Mouse (Mus musculus) CH12F3 (cell line): Measurements from ENCODE around the gene Usp5.

Experiments used
- in situ Hi-C: fragments of 300-500 bp; cut with MboI; formaldehyde crosslinking; loops from 2 replicates; pipeline ENCODE4 v1.14.3; 2020; ENCODE audit warnings: low sequenced_read_pairs

Gene Usp5

GRCm38 (mm10) chr6:124789519-124789918 lies 39.8 kb downstream of the Usp5 start:
- in situ Hi-C loops, result no loop called here

- in situ Hi-C loops, result no loop called here
Measured at GRCm38 (mm10) chr6:124787722-124788121, 41.6 kb downstream of the Usp5 start.

GRCm38 (mm10) chr6:124786756-124787420 lies 42.4 kb downstream of the Usp5 start:
- in situ Hi-C loops, result no loop called here

- in situ Hi-C loops, result no loop called here
Measured at GRCm38 (mm10) chr6:124782436-124782835, 46.8 kb downstream of the Usp5 start.

GRCm38 (mm10) chr6:124780917-124781316 lies 48.4 kb downstream of the Usp5 start:
- in situ Hi-C loops, result no loop called here

- in situ Hi-C loops, result no loop called here
Measured at GRCm38 (mm10) chr6:124779984-124780416, 49.3 kb downstream of the Usp5 start.

GRCm38 (mm10) chr6:124779222-124779983 lies 49.9 kb downstream of the Usp5 start, which contains the start of gene Lrrc23:
Lrrc23 (minus strand) TSS chr6:124779727.
- in situ Hi-C loops, result no loop called here

GRCm38 (mm10) chr6:124770511-124770910 lies 58.8 kb downstream of the Usp5 start:
- in situ Hi-C loops, result no loop called here

- in situ Hi-C loops, result no loop called here
Measured at GRCm38 (mm10) chr6:124770013-124770412, 59.3 kb downstream of the Usp5 start.

- in situ Hi-C loops, result no loop called here
Measured at GRCm38 (mm10) chr6:124769101-124769765, 60.1 kb downstream of the Usp5 start, which contains the start of gene Eno2. Eno2 (minus strand) TSS chr6:124769673.

GRCm38 (mm10) chr6:124768704-124769044 lies 60.6 kb downstream of the Usp5 start:
- in situ Hi-C loops, result no loop called here

- in situ Hi-C loops, result no loop called here
Measured at GRCm38 (mm10) chr6:124767920-124768703, 61.2 kb downstream of the Usp5 start.

- in situ Hi-C loops, result no loop called here
Measured at GRCm38 (mm10) chr6:124767536-124767919, 61.8 kb downstream of the Usp5 start.

GRCm38 (mm10) chr6:124765951-124766350 lies 63.3 kb downstream of the Usp5 start:
- in situ Hi-C loops, result no loop called here
